Mouse (Mus musculus) E14TG2a.4 (cell line): ENCODE results near the gene Gm11127.

Experiments
- H3K27me3 ChIP-seq: 2 replicates; pipeline ENCODE4 v1.6.1; 2014; ENCODE audit warnings: low read length, control low read depth; ENCODE audit not compliant: insufficient read depth
- H3K36me3 ChIP-seq: 2 replicates; pipeline ENCODE4 v1.6.1; 2014; ENCODE audit warnings: low read length, control low read depth; ENCODE audit not compliant: insufficient read depth
- H3K4me1 ChIP-seq: replicated peaks from 2 replicates; pipeline ENCODE4 v1.6.1; 2014; ENCODE audit warnings: low read depth, low read length, control low read depth
- H3K4me3 ChIP-seq: replicated peaks from 2 replicates; pipeline ENCODE4 v1.5.1; 2014; ENCODE audit warnings: mild to moderate bottlenecking, low read length
- H3K9me3 ChIP-seq: 2 replicates; pipeline ENCODE4 v1.6.1; 2014; ENCODE audit warnings: low read length, control low read depth
- CTCF ChIP-seq: conservative IDR thresholded peaks from 2 replicates; pipeline ENCODE4 v1.5.1; 2014; ENCODE audit warnings: low read length
- NANOG ChIP-seq: IDR thresholded peaks from 2 replicates; pipeline ENCODE4 v1.6.1; 2014; ENCODE audit warnings: borderline replicate concordance, low read length, mixed read lengths
- POU5F1 ChIP-seq: IDR thresholded peaks from 2 replicates; pipeline ENCODE4 v1.6.1; 2014; ENCODE audit warnings: low read length, borderline replicate concordance

Gm11127 gene

DNA sequence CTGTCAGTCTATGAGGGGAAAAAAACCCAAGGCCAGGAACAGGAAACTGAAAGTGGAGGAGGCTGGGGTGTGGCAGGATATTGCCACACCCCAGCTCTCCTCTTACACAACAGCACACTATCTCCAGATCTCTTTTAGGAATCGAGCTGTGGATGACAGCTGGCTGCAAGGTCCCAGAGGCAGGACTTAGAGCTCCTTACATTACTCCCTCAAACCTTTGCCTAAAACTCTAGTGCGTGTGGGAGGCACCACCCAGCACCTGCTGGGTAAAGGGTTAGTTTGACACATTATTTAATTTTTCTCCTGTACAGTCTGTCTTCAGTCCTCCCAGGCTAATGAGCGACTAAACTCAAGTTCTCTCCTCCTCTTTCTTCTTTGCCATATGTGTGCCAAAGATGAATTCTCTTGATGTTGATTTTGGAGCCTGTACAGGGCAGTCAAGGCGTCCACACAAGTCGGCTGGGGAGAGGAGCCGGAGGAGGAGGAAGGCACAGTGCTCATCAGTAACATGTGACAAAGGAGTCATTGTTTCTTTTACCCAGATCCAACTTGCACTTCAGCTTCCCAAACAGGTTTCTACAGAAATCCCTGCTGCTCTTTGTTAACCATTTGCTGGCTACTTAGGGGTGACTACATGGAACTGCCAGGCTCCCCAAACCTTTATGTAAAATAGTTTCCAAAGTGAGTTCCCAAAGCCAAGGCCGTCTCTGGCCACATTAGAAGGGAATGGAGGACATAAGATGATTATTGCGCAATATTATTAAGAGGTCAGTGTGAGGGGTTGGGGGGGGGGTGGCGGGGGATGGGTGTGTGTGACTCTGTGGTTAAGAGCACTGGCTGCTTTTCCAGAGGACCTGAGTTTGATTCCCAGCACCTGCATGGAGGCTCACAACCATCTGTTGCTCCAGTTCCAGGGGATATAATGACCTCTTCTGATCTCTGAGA, 34.2 kb downstream of the Gm11127 start:
- Histone ChIP-seq H3K4me3 (no peak overlapping the region), H3K9me3 (peaks cover 7% of the 10 kb centered on the region; the same call in 1 of the 2 replicates)
- TF ChIP-seq POU5F1 (no peak), CTCF (no peak), NANOG (no peak)

GRCm38 (mm10) chr17:36022922-36023321, 35.2 kb downstream of the Gm11127 start:
- H3K9me3 ChIP-seq: peaks cover 7% of the 10 kb centered on the region; the same call in 1 of the 2 replicates

More for the DNA sequence above, 34.2 kb downstream of the Gm11127 start:
- H3K27me3 ChIP-seq: no peaks in the 10 kb centered on the region
- H3K4me1 ChIP-seq: peaks cover 83% of the 10 kb centered on the region
- H3K36me3 ChIP-seq: peaks cover 22% of the 10 kb centered on the region

DNA sequence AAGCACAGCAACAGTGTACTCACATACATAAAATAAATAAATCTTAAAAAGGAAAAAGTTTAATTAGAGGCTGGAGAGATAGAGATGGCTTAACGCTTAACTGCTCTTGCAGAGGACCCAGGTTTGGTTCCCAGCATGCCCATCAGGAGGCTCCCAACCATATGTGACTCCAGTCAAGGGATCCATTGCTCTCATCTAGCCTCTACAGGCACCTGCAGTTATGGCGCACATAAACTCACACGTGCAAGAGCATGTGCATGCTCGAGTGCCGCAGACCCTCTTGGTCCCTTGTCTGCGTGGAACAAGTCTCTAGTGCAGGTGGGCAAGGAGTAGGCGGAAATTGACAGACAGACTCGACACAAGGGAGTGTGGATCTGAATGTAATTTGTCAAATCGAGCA, 36.1 kb downstream of the Gm11127 start:
- H3K4me1 ChIP-seq: peaks cover 74% of the 10 kb centered on the region
- TF ChIP-seq POU5F1 (no peak), NANOG (no peak), CTCF (no peak)

More at GRCm38 (mm10) chr17:36022922-36023321, 35.2 kb downstream of the Gm11127 start:
- peaks cover 80% of the 10 kb centered on the region for H3K4me1 ChIP-seq
- H3K4me3 ChIP-seq: no peak overlapping the region
- peaks cover 22% of the 10 kb centered on the region for H3K36me3 ChIP-seq
- TF ChIP-seq CTCF: no peak
- TF ChIP-seq NANOG: no peak
- no peak for TF ChIP-seq POU5F1
- no peaks in the 10 kb centered on the region for H3K27me3 ChIP-seq

DNA sequence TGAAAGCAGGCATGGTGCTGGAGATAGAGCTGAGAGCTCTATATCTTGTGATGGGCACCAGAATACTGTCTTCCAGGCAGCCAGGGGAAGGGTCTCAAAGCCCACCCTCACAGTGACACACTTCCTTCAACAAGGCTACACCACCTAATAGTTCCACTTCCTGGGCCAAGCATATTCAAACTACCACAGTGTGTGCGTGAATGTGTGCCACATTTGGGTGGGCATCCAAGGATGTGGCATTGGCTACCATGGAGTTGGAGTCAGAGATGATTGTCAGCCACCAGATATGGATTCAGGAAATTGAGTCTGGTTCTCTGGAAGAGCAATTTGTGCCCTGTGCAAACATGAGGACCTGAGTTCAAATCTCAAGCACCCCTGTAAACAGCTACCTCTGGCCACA, 36.9 kb downstream of the Gm11127 start:
- peaks cover 34% of the 10 kb centered on the region for H3K36me3 ChIP-seq
- TF ChIP-seq CTCF: no peak

More for the DNA sequence above, 36.1 kb downstream of the Gm11127 start:
- Histone ChIP-seq H3K27me3 (no peaks in the 10 kb centered on the region), H3K9me3 (peaks cover 7% of the 10 kb centered on the region; the same call in 1 of the 2 replicates), H3K36me3 (peaks cover 27% of the 10 kb centered on the region), H3K4me3 (no peak overlapping the region)

DNA sequence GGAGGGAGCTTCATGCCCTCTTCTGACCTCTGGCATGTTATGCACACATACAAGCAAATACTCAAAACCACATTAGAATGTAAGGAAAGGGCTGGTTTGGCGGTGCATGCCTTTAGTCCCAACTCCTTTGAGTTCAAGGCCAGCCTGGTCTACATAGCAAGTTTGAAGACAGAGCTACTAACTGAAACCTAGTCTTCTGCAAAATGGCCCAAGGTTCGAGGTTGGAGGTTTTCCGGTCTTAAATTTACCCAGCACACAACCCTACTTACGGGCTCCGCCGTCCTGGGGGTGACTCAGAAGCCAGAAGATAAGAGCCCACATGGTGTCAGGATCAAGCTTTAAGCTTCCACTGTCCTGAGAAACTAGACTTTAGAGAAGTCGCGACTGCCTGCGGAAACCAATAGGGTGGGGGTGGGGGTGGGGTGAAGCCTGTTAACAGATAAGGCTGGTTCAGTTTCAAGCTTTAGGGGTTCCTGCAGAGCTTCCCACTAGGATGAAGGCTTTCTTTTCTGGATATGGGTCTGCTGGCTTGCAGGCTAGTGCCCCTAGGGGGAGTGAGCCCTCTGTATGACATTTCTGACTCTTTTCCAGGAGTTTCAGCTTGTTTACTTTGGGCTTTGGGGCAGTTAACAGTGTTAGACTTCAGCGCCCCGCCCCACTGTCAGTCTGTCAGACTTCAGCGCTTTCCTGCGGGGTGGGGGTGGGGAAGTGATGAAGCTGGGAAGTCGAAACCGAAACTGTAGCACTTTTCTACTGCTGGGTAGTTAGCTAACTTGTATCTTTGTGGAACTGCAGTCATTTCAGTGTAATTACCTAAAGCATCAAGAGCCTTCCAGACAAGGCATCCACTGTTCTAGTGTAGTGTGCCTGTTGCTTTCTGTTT, 37.7 kb downstream of the Gm11127 start, which contains the start of gene H2-T24:
TSS of gene H2-T24 (minus strand) at position 370 of the 883 bp plus-strand sequence.
- no peaks in the 10 kb centered on the region for H3K27me3 ChIP-seq
- TF ChIP-seq NANOG (no peak), CTCF (no peak), POU5F1 (no peak)

More for the DNA sequence above, 36.9 kb downstream of the Gm11127 start:
- peaks cover 7% of the 10 kb centered on the region; the same call in 1 of the 2 replicates for H3K9me3 ChIP-seq
- H3K27me3 ChIP-seq: no peaks in the 10 kb centered on the region
- peaks cover 72% of the 10 kb centered on the region for H3K4me1 ChIP-seq
- H3K4me3 ChIP-seq: no peak overlapping the region

GRCm38 (mm10) chr17:36019519-36019918, 38.7 kb downstream of the Gm11127 start:
- H3K36me3 ChIP-seq: peaks cover 45% of the 10 kb centered on the region
- TF ChIP-seq POU5F1 (no peak), CTCF (no peak), NANOG (no peak)
- peaks cover 69% of the 10 kb centered on the region for H3K4me1 ChIP-seq
- no peaks in the 10 kb centered on the region for H3K27me3 ChIP-seq
- peaks cover 7% of the 10 kb centered on the region; the same call in 1 of the 2 replicates for H3K9me3 ChIP-seq
- H3K4me3 ChIP-seq: no peak overlapping the region

More for the DNA sequence above, 37.7 kb downstream of the Gm11127 start, which contains the start of gene H2-T24:
- Histone ChIP-seq H3K4me3 (no peak within 1 kb of the TSS; the same call in 1 of the 2 replicates), H3K36me3 (peaks cover 43% of the 10 kb centered on the region), H3K9me3 (peaks cover 7% of the 10 kb centered on the region; the same call in 1 of the 2 replicates), H3K4me1 (peaks cover 69% of the 10 kb centered on the region)

- H3K9me3 ChIP-seq: peaks cover 7% of the 10 kb centered on the region; the same call in 1 of the 2 replicates
- H3K4me3 ChIP-seq: no peak overlapping the region
- H3K4me1 ChIP-seq: peaks cover 68% of the 10 kb centered on the region
- TF ChIP-seq CTCF: no peak
- no peak for TF ChIP-seq NANOG
- TF ChIP-seq POU5F1: no peak
- H3K36me3 ChIP-seq: peaks cover 47% of the 10 kb centered on the region
- H3K27me3 ChIP-seq: no peaks in the 10 kb centered on the region
These were observed 39.2 kb downstream of the Gm11127 start for GRCm38 (mm10) chr17:36018979-36019378.
